ENCODE assay signal across 8 mouse cellular contexts in the genomic region with DNA sequence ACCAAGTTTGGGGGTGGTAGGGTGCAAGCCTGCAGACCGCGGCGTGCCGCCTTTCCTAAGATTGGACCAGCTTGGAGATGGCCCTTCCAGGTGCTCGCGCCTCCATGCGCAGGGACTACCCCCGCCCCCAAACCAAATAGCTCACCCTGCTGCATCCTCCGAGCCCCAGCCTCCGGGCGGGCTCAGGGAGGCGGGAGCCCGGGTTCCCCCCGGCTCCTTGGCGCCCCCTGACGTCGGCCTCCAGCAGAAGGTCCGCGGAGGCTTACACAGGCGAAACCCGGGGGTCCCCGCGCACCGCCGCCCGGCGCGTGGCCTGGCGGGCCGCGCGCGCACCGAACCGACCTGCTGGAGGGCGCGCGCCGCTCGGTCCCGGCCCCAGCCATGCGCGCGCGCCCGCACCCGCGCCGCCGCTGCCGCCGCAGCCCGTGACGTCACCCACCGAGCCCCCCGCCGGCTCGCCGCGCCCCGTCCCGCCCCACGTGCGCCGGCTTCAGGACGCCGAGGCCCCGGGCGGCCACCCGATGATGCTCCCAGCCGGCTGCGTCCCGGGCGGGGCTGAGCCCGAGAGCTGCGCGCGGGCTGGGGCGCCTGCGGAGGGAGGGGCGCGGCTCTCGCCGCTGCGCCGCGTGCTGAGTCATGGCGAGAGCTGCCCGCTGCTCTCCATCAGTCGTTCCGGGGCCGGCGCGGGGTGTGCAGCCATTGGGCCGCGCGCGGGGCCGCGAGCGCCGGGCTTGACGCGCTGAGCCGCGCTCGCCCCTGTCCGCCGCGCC. TPM values are rescaled to one million over a fixed set of nuclear protein-coding genes. Genes with fewer than 3 reads are reported as not detected.
DNase-seq lines count a peak whose midpoint lies in the region; ATAC-seq and TF ChIP-seq lines count a peak whose summit lies in the region.

A gene (minus strand): TSS at position 396 of the 770 bp plus-strand sequence.

- peak within 1 kb of the TSS; percentile 81 for H3K9ac ChIP-seq in forebrain, postnatal 0 days
- H3K9ac ChIP-seq in lung, embryonic 16.5 days (ENCODE audit: low read length), result peak within 1 kb of the TSS; percentile 59

- ATAC-seq in forebrain, postnatal 0 days, result peak; percentile 85
- ATAC-seq in lung, embryonic 16.5 days (ENCODE audit: low read depth), result peak; percentile 84

- DNase-seq in WW6 (ENCODE audit: low read depth, low spot score), result peak; percentile 45
- DNase-seq in cerebellum, adult 8-10 months, result peak; percentile 85
- DNase-seq in forebrain, postnatal 0 days, result peak; percentile 88
- DNase-seq in heart, postnatal 25 days (ENCODE audit: low spot score), result peak; percentile 52
- DNase-seq in layer of hippocampus, postnatal 14 days (ENCODE audit: low spot score in 2 of 2), result peak; percentile 68 to 80
- DNase-seq in retina, embryonic 14.5 days (ENCODE audit: low spot score), result peak; percentile 82
- DNase-seq in urinary bladder, postnatal 4 days (ENCODE audit: low spot score in 2 of 2), result peak; percentile 58 to 66

- peak within 1 kb of the TSS; percentile 79 for H3K4me3 ChIP-seq in forebrain, postnatal 0 days (ENCODE audit: low read depth, low read length)
- peak within 1 kb of the TSS; percentile 66 for H3K4me3 ChIP-seq in lung, embryonic 16.5 days (ENCODE audit: low read length)

- H3K9me3 ChIP-seq in forebrain, postnatal 0 days (ENCODE audit: low read length), result no peaks in the 10 kb centered on the region
- no peaks in the 10 kb centered on the region for H3K9me3 ChIP-seq in lung, embryonic 16.5 days (ENCODE audit: control insufficient read depth, low read length)

- peak within 1 kb of the TSS; percentile 71 for H3K4me2 ChIP-seq in forebrain, postnatal 0 days (ENCODE audit: low read depth)
- peak within 1 kb of the TSS; percentile 99 for H3K4me2 ChIP-seq in lung, embryonic 16.5 days (ENCODE audit: low read depth, low read length)

- H3K4me1 ChIP-seq in forebrain, postnatal 0 days (ENCODE audit: insufficient read depth), result peaks cover 9% of the 10 kb centered on the region; the same call in 1 of the 2 replicates
- H3K4me1 ChIP-seq in lung, embryonic 16.5 days (replicated peaks; ENCODE audit: control insufficient read depth, insufficient read depth, low read length), result peaks cover 5% of the 10 kb centered on the region

- 1% methylated on average over 59 of the region's 110 CpGs for WGBS in forebrain, postnatal 0 days
- WGBS in lung, embryonic 16.5 days, result under 1% methylated on average over 58 of the region's 110 CpGs

- H3K27ac ChIP-seq in forebrain, postnatal 0 days (ENCODE audit: low read depth, low read length), result peak within 1 kb of the TSS; percentile 87
- no peak within 1 kb of the TSS for H3K27ac ChIP-seq in lung, embryonic 16.5 days (ENCODE audit: low read length)

- no peaks in the 10 kb centered on the region for H3K27me3 ChIP-seq in forebrain, postnatal 0 days (ENCODE audit: insufficient read depth, low read length)
- peaks cover 41% of the 10 kb centered on the region for H3K27me3 ChIP-seq in lung, embryonic 16.5 days (ENCODE audit: control insufficient read depth, insufficient read depth, low read depth, low read length)

- no peaks in the 10 kb centered on the region for H3K36me3 ChIP-seq in forebrain, postnatal 0 days (ENCODE audit: insufficient read depth)
- no peaks in the 10 kb centered on the region for H3K36me3 ChIP-seq in lung, embryonic 16.5 days (ENCODE audit: control insufficient read depth, insufficient read depth, low read length)

- TF ChIP-seq CTCF in forebrain, postnatal 0 days (IDR thresholded peaks at IDR 0.05; ENCODE audit: low read depth), result peak; percentile 53

- intact Hi-C loops in heart, postnatal 25 days (cut with DNase I), result loop anchor here (10.0 kb wide), 1 partner anchor 157 kb away; no protein-coding TSS in a partner anchor

RNA-seq across cellular contexts. Expression of the gene that starts here (rescaled TPM):
- 124 and 153 TPM in 2 replicates for total RNA-seq in forebrain, postnatal 0 days (2014; rRNA removed)
- polyA plus RNA-seq in forebrain, postnatal 0 days (2015; fragmentation: Nextera tagmentation; extraction: Ambion mirVana), result 96.7 and 111 TPM in 2 replicates
- 1 to 10 TPM; 2.3 to 2.4 TPM for total RNA-seq in heart, postnatal 25 days (2021)
- total RNA-seq in layer of hippocampus, postnatal 14 days (2021), result 10 to 100 TPM; 77.2 to 91.6 TPM
- polyA plus RNA-seq in lung, embryonic 16.5 days (2015; fragmentation: Nextera tagmentation; extraction: Ambion mirVana), result 0.41 and 0.94 TPM in 2 replicates

Comparison
In these comparisons a context has a peak if more than half of its experiments do, and no peak if none do; other contexts are left out.
1. RNA of the gene that starts here (total RNA-seq): 124 to 153 TPM in forebrain, postnatal 0 days and 77.2 to 91.6 TPM in layer of hippocampus, postnatal 14 days; 2.3 to 2.4 TPM in heart, postnatal 25 days; every median in the first group is over 10 times any median in the second.
2. RNA of the gene that starts here (polyA plus RNA-seq): 96.7 to 111 TPM in forebrain, postnatal 0 days; 0.41 to 0.94 TPM in lung, embryonic 16.5 days; every median in the first group is over 10 times any median in the second.
3. Peak in ATAC-seq, H3K4me3 ChIP-seq, H3K9ac ChIP-seq and H3K4me2 ChIP-seq in lung, embryonic 16.5 days; RNA of the gene not detected or under 1 TPM.
4. Peak in every context shown above with its lines, with median percentiles within 50 percentile points of each other: DNase-seq.